Mouse (Mus musculus) layer of hippocampus, adult 11-12 months (tissue): Measurements from ENCODE around the gene Olfr1257.
"Not testable (repeated sequence)": the region's sequence is repeated elsewhere in the genome, so short reads cannot be mapped to it uniquely, and the experiment has no call there.

Experiments
- DNase-seq: peaks from one replicate; pipeline ENCODE4 v3.0.0; 2022; ENCODE audit warnings: low spot score

Olfr1257 gene

GRCm38 (mm10) chr2:89878137-89878536 lies at the start of gene Olfr1257:
TSS of gene Olfr1257 (plus strand) at chr2:89878437.
- DNase-seq = no peak

GRCm38 (mm10) chr2:89841455-89841854 lies 36.8 kb upstream of the Olfr1257 start, which contains the start of gene Olfr1256:
TSS of gene Olfr1256 (minus strand) at chr2:89841555.
- DNase-seq = no peak

- no peak for DNase-seq
These were observed 30.1 kb upstream of the Olfr1257 start, which contains the start of gene Olfr48 for GRCm38 (mm10) chr2:89848105-89848504. TSS of gene Olfr48 (minus strand) at chr2:89848205.

- no peak for DNase-seq
These were observed 29.0 kb upstream of the Olfr1257 start for GRCm38 (mm10) chr2:89849230-89849629.

- DNase-seq = not testable (repeated sequence)
These were observed 34.4 kb downstream of the Olfr1257 start for GRCm38 (mm10) chr2:89912616-89913015.

GRCm38 (mm10) chr2:89927009-89927408 lies 48.8 kb downstream of the Olfr1257 start, which contains the start of gene Olfr1258:
TSS of gene Olfr1258 (plus strand) at chr2:89927309.
- no peak for DNase-seq
